Mouse (Mus musculus) urinary bladder, postnatal 25 days (tissue): ENCODE measurements at regions not wholly inside any gene's neighbourhood (a gene's known extent, or its start where the extent isn't known, plus 50 kb on each side); places are given as distances from the start of the nearest gene placed in this dataset.

Source experiments
- DNase-seq: peaks from one replicate; pipeline ENCODE4 v3.0.0; 2022; ENCODE audit warnings: low spot score

DNA sequence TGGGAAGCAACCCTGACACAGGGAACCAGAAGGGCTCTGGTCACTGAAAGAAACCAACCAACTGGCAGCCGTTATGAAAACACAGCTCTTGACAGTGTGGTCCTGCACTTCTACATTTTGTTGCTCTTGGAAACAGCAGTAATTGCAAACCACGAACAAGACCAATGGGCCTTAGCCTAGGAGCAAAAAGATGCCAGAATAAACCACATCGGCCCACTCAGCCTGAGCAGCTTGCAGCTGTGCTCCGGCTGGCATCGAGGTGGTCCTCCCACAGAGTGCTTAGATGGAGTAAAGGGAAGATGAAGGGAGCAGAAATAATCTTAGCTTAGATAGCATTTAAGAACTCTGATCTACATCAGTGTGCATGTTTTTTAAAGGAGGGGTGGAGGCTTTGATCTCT lies 138.0 kb downstream of the Usp46 start:
- no peak for DNase-seq

DNA sequence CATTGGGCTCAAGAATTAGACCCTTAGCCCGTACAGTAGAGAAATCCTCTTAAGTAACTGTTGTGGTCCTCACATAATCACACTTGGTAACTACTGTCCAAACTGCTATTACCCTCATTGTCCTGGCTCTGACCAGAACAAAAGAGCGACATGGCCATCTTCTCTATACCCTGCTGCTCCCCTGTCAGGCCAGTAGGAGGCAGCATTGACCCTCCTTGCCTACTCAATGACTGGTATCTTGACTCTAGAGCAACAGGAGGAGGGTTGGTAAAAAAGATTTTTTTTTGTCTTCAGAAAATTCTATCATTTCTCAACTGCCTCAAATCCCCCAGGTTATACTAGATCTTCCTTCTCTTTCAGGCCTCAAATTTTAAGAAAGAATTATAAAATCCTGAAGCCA lies 130.4 kb downstream of the Usp46 start:
- no peak for DNase-seq

DNA sequence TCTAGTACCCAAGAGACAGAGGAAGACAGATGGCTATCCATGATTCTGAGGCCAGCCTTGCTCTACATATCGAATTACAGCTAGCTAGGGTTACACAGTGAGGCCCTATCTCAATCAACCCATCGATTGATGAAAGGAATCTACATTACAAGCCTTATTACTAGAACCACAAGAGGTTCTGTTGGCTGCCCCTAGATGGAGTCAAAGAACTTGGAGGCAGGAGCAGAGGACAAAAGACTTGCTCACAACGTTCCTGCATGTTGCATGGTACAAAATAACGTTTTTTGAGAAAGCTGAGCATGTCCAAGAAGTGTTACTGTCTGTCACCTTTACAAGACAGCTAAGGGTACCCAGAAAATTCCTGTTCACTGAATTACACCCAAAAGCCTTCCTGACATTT lies 129.8 kb downstream of the Usp46 start:
- DNase-seq = no peak

DNA sequence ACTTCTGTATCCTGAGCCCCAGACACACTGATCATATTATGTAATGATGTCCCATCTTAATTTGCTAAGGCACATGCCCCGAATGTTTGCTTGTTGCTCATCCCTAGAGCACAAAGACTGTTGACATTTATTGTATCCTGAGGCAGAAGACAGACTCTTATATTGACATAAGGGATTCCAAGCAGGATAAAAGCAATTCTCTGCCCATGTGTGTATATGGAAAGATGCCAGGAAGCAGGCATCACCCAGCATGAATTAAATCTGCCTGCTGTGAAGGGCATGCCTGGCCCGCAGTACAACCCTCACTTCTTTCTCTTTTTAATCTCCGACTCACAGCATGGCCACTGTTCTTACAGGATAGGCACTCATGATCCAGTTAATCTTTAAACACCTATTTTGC lies 125.3 kb downstream of the Usp46 start:
- no peak for DNase-seq

DNA sequence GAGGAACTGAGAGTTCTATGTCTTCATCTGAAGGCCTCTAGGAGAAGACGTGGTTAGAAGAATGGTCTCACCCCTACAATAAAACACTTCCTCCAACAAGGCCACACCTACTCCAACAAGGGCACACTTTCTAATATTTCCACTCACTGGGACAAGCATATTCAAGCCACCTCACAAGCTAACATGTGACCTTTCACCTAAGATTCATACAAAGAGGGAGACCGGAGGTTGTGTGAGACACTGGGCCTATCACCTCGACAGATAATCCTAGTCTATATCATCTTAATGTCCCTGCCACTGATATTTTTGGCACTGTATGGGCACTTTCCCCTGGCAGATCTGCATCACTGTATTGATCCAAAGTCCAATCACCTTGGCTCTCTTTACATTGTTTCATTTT lies 122.6 kb downstream of the Usp46 start:
- DNase-seq = no peak

DNA sequence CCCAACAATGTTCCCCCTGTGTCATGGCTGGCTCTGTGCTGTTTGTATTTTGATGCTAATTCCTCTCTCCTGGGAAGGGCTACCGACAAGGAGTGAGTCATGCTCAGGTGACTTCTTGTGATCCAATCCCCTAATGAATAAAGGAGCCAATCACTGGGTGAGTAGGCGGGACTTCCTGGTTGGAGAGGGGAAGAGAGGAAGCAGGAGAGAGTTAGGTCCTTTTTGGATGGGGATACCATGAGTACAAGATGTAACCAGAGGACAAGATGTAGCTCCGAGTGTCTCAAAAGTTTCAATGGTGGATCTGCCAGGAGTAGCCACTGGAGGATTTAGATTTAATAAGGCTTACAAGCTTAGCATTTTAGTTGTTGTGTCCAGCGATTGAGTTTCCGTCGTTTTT lies 122.1 kb downstream of the Usp46 start:
- DNase-seq = no peak

DNA sequence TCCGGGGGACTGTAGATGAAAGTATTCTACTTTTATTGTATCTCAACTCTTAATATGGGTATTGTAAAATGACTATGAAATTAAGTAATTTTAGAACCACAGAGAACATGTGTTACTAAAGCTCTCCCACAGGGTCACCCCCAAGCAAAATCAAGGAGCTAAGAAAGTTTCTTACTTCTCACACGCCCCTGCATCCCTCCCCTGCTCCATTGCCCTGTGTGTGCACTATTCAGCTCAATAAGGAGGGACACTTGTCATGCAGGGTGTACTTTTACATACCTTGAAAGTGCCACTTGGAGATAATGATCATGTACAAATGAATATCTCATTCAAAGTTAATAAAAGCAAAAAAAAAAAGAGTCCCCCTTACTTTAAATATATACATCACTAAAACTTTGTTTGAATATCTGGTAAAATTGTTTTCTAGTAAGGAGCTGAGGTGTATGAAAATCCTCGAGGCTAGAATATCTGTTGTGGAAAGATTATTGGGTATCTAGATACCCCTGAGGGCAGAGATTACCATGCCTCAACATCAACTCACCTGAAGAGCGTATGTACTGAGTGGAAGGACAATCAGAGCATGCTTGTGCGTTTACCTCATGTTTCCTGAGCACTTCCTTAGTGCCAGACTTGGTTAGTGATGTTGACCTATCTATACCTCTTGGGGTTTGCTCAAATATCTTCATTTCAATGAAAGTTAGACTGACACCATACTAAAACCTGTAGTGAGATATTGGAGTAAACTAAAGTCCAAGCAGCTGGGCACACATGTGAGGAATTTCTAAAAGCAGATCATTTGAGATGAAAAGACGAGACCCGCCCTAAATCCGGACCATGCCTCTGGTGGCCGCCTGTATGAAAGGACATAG lies 120.0 kb downstream of the Usp46 start:
- no peak for DNase-seq
